14 mouse cellular contexts compared by ENCODE assay signal in the genomic region with DNA sequence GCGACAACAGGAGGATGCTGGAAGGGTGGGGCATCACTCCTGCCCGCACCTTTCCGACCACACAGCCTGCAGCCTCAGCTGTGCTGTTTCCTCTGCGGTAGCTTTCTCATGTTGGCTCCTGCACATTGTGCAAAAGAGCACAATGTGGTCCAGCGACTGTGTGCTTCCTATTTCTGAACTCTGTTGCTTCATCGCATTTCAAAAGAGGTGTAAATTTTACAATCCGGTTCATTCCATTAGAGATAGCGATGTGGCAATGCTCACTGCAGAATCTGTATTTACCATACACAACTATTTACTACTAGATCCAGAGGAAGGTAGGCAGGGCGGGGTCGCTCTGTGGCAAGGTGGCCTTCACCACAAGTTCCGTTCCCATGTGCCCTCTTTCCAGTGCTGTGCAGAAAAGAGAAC. TPM values are rescaled to one million over a fixed set of nuclear protein-coding genes. Genes with fewer than 3 reads are reported as not detected.
DNase-seq lines count a peak whose midpoint lies in the region; ATAC-seq and TF ChIP-seq lines count a peak whose summit lies in the region.
"Had no signal": no experiment of that assay in that cellular context is flagged by ENCODE, and none has a peak within 500 bp of the region (broad histone marks: within the 10 kb centered on the region; RNA-seq: fewer than 3 reads in every experiment).

No protein-coding gene starts in this region.

- no peak overlapping the region for H3K4me3 ChIP-seq in lung, adult 2 months (replicated peaks; ENCODE audit: extremely low read depth, low read depth, low read length)
- no peak overlapping the region for H3K4me3 ChIP-seq in liver, postnatal 0 days (ENCODE audit: low read depth, low read length)
- H3K4me3 ChIP-seq in midbrain, embryonic 10.5 days, result no peak overlapping the region
- H3K4me3 ChIP-seq in midbrain, embryonic 11.5 days (ENCODE audit: low read depth, low read length), result no peak overlapping the region
- H3K4me3 ChIP-seq: forebrain, embryonic 15.5 days; heart, adult 2 months; hindbrain, embryonic 12.5 days; limb, embryonic 10.5 days; midbrain, embryonic 12.5 days had no signal

- peaks cover 11% of the 10 kb centered on the region for H3K4me1 ChIP-seq in lung, adult 2 months (ENCODE audit: control insufficient read depth, insufficient read depth, low read length)
- H3K4me1 ChIP-seq in liver, postnatal 0 days (ENCODE audit: insufficient read depth), result peaks cover 17% of the 10 kb centered on the region
- peaks cover 18% of the 10 kb centered on the region for H3K4me1 ChIP-seq in midbrain, embryonic 10.5 days
- H3K4me1 ChIP-seq in midbrain, embryonic 11.5 days (ENCODE audit: control insufficient read depth, insufficient read depth, low read length), result peaks cover 6% of the 10 kb centered on the region

- no peaks in the 10 kb centered on the region for H3K36me3 ChIP-seq in liver, postnatal 0 days (replicated peaks; ENCODE audit: insufficient read depth, low read length)
- no peaks in the 10 kb centered on the region for H3K36me3 ChIP-seq in midbrain, embryonic 10.5 days
- no peaks in the 10 kb centered on the region for H3K36me3 ChIP-seq in midbrain, embryonic 11.5 days (ENCODE audit: control insufficient read depth, insufficient read depth, low read length)
- H3K36me3 ChIP-seq: forebrain, embryonic 15.5 days; hindbrain, embryonic 12.5 days; limb, embryonic 10.5 days; midbrain, embryonic 12.5 days had no signal

- H3K27me3 ChIP-seq in liver, postnatal 0 days (ENCODE audit: insufficient read depth, low read length), result no peaks in the 10 kb centered on the region
- peaks cover 17% of the 10 kb centered on the region for H3K27me3 ChIP-seq in midbrain, embryonic 10.5 days (ENCODE audit: low read depth, poor library complexity, severe bottlenecking)
- no peaks in the 10 kb centered on the region for H3K27me3 ChIP-seq in midbrain, embryonic 11.5 days (ENCODE audit: control insufficient read depth, insufficient read depth, low read length)
- H3K27me3 ChIP-seq: forebrain, embryonic 15.5 days; hindbrain, embryonic 12.5 days had no signal

- H3K9ac ChIP-seq in liver, postnatal 0 days (replicated peaks), result no peak overlapping the region
- H3K9ac ChIP-seq in midbrain, embryonic 11.5 days (ENCODE audit: low read length), result no peak overlapping the region
- H3K9ac ChIP-seq: forebrain, embryonic 15.5 days; hindbrain, embryonic 12.5 days; midbrain, embryonic 12.5 days had no signal

- H3K27ac ChIP-seq in liver, postnatal 0 days (ENCODE audit: low read depth), result peak overlapping the region; percentile 55; the same call in 1 of the 2 replicates
- no peak overlapping the region for H3K27ac ChIP-seq in midbrain, embryonic 10.5 days (replicated peaks)
- H3K27ac ChIP-seq in midbrain, embryonic 11.5 days (ENCODE audit: low read depth, low read length), result no peak overlapping the region
- H3K27ac ChIP-seq: forebrain, embryonic 15.5 days; heart, adult 2 months; hindbrain, embryonic 12.5 days; limb, embryonic 10.5 days; midbrain, embryonic 12.5 days had no signal

- TF ChIP-seq CTCF in lung, adult 2 months (IDR thresholded peaks at IDR 0.05; ENCODE audit: insufficient read depth, low read length), result no peak
- TF ChIP-seq CTCF in liver, postnatal 0 days (IDR thresholded peaks at IDR 0.05; ENCODE audit: low read depth), result no peak

- H3K4me2 ChIP-seq in liver, postnatal 0 days (ENCODE audit: low read depth, low read length), result no peak overlapping the region
- H3K4me2 ChIP-seq in midbrain, embryonic 11.5 days, result no peak overlapping the region
- H3K4me2 ChIP-seq: forebrain, embryonic 15.5 days; hindbrain, embryonic 12.5 days; midbrain, embryonic 12.5 days had no signal

- no peaks in the 10 kb centered on the region for H3K9me3 ChIP-seq in liver, postnatal 0 days (ENCODE audit: low read length)
- H3K9me3 ChIP-seq in midbrain, embryonic 10.5 days (replicated peaks), result no peaks in the 10 kb centered on the region
- H3K9me3 ChIP-seq in midbrain, embryonic 11.5 days (ENCODE audit: control insufficient read depth, low read length), result no peaks in the 10 kb centered on the region
- H3K9me3 ChIP-seq: forebrain, embryonic 15.5 days; hindbrain, embryonic 12.5 days; limb, embryonic 10.5 days; midbrain, embryonic 12.5 days had no signal

- WGBS in lung, adult 2 months, result 77% methylated on average over 11 of the region's 11 CpGs
- WGBS in liver, postnatal 0 days (ENCODE audit: insufficient replicate concordance), result 31% methylated on average over 11 of the region's 11 CpGs
- WGBS in midbrain, embryonic 10.5 days, result 90% methylated on average over 11 of the region's 11 CpGs
- 88% methylated on average over 11 of the region's 11 CpGs for WGBS in midbrain, embryonic 11.5 days

- TF ChIP-seq POLR2A in lung, adult 2 months (IDR thresholded peaks at IDR 0.05; ENCODE audit: borderline replicate concordance, extremely low read depth, low read depth, low read length), result no peak

- ATAC-seq in liver, postnatal 0 days, result peak; percentile 66
- no peak for ATAC-seq in midbrain, embryonic 11.5 days (ENCODE audit: low FRiP score)
- ATAC-seq: forebrain, embryonic 15.5 days had no signal

- DNase-seq in lung, adult 18-20 months, result peak; percentile 30 to 43
- DNase-seq in lung, adult 2 months, result no peak
- peak; percentile 64 for DNase-seq in liver, postnatal 0 days
- peak; percentile 30 for DNase-seq in skeletal muscle tissue, adult 2 months (ENCODE audit: low read depth, low spot score)
- DNase-seq in thymus, postnatal 36 days, result peak; percentile 70 to 81
- no peak for DNase-seq in midbrain, embryonic 10.5 days (ENCODE audit: low spot score)
- no peak for DNase-seq in kidney, postnatal 10 days
- DNase-seq in midbrain, embryonic 11.5 days (ENCODE audit: low spot score, missing footprints), result no peak
- DNase-seq: kidney, postnatal 36 days had no signal

- peak; percentile 78 for TF ChIP-seq EP300 in liver, postnatal 0 days (IDR thresholded peaks at IDR 0.05; ENCODE audit: low read depth)

RNA-seq across cellular contexts. Expression of a gene that starts 17.6 kb away (rescaled TPM):
- polyA plus RNA-seq in lung, adult 2 months (2012; rRNA removed), result 5.3 and 8.8 TPM in 2 replicates
- polyA plus RNA-seq in liver, postnatal 0 days (2015; fragmentation: Nextera tagmentation; extraction: Ambion mirVana), result 3.7 and 3.8 TPM in 2 replicates
- polyA plus RNA-seq in midbrain, embryonic 10.5 days (2016; fragmentation: Nextera tagmentation; extraction: Ambion mirVana), result 3.5 and 6.6 TPM in 2 replicates
- polyA plus RNA-seq in midbrain, embryonic 11.5 days (2014; fragmentation: Nextera tagmentation; extraction: Ambion mirVana), result 9.2 and 11.1 TPM in 2 replicates

Comparison
In these comparisons a context has a peak if more than half of its experiments do, and no peak if none do; other contexts are left out.
1. DNase-seq: peak in lung, adult 18-20 months (2 of 2), liver, postnatal 0 days (single experiment), skeletal muscle tissue, adult 2 months (single experiment) and thymus, postnatal 36 days (2 of 2); none in lung, adult 2 months (single experiment), midbrain, embryonic 10.5 days (single experiment), kidney, postnatal 10 days (single experiment) and midbrain, embryonic 11.5 days (single experiment).